Mouse (Mus musculus): ENCODE measurements around the gene Atp1b2. TPM values are rescaled to one million over a fixed set of nuclear protein-coding genes. Genes with fewer than 3 reads are reported as not detected.

Gene Atp1b2
- polyA plus RNA-seq, 1 experiment from 2014 or later = not detected

GRCm38 (mm10) chr11:69599436-69599835, 6.3 kb downstream of the Atp1b2 start:
- 34% methylated on average over 8 of the region's 9 CpGs for WGBS (ENCODE audit: missing documents)
- no peaks in the 10 kb centered on the region for H3K36me3 ChIP-seq (ENCODE audit: inconsistent target)
- H3K27ac ChIP-seq = no peak overlapping the region
- H3K4me3 ChIP-seq (ENCODE audit: inconsistent target) = no peak overlapping the region
- no peaks in the 10 kb centered on the region for H3K79me2 ChIP-seq (ENCODE audit: inconsistent target)

DNA sequence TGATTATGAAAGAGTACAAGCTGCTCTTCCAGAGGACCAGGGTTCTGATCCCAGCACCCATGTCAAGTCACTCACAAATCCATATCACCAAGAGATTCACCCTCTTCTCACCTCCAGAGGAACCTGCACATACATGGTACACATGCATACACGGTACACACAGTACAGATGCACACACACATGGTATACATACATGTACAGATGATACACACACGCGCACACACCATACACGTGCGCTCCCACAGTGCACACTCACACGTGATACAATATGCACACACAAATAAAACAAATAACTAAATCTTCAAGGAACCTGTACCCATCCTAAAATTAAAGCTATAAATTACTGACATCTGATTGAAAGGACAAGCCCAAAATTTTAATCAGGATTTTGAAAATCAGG, 10.9 kb downstream of the Atp1b2 start:
- H3K4me3 ChIP-seq (ENCODE audit: inconsistent target) = no peak overlapping the region
- no peaks in the 10 kb centered on the region for H3K79me2 ChIP-seq (ENCODE audit: inconsistent target)
- WGBS (ENCODE audit: missing documents) = 97% methylated on average over 6 of the region's 6 CpGs
- peaks cover 24% of the 10 kb centered on the region for H3K36me3 ChIP-seq (ENCODE audit: inconsistent target)
- no peak overlapping the region for H3K27ac ChIP-seq

- Histone ChIP-seq H3K27ac (no peak overlapping the region), H3K36me3 (ENCODE audit: inconsistent target) (peaks cover 45% of the 10 kb centered on the region)
- 83% methylated on average over 4 of the region's 4 CpGs for WGBS (ENCODE audit: missing documents)
Observed at GRCm38 (mm10) chr11:69592799-69593198, 12.9 kb downstream of the Atp1b2 start.

GRCm38 (mm10) chr11:69591899-69592637, 13.7 kb downstream of the Atp1b2 start:
- no peak overlapping the region for H3K27ac ChIP-seq
- no peaks in the 10 kb centered on the region for H3K79me2 ChIP-seq (ENCODE audit: inconsistent target)
- peaks cover 52% of the 10 kb centered on the region for H3K36me3 ChIP-seq (ENCODE audit: inconsistent target)
- 85% methylated on average over 7 of the region's 7 CpGs for WGBS (ENCODE audit: missing documents)
- no peak overlapping the region for H3K4me3 ChIP-seq (ENCODE audit: inconsistent target)

More at GRCm38 (mm10) chr11:69592799-69593198, 12.9 kb downstream of the Atp1b2 start:
- Histone ChIP-seq H3K4me3 (ENCODE audit: inconsistent target) (no peak overlapping the region), H3K79me2 (ENCODE audit: inconsistent target) (no peaks in the 10 kb centered on the region)

DNA sequence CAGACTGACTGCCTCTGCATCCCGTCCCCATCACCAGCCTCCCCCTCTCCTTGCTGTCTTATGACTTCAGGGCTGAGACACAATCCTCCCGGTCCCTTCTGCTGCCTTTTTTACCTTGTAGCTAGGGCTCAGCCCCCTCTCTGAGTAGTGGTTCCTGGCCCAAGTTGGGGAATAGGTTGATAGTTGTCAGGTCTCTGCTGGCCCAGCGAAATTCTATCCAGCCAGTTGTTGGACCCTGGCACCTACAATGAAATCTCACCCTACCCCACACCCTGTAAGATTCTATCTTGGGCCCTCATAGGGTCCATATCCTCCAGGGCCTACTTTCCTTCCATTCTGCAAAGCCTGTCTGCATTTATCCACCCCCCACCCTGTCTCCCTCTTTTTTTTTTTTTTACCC, 14.3 kb downstream of the Atp1b2 start:
- 100% methylated on average over 3 of the region's 3 CpGs for WGBS (ENCODE audit: missing documents)
- peaks cover 53% of the 10 kb centered on the region for H3K36me3 ChIP-seq (ENCODE audit: inconsistent target)
- H3K4me3 ChIP-seq (ENCODE audit: inconsistent target) = no peak overlapping the region
- peaks cover 3% of the 10 kb centered on the region for H3K79me2 ChIP-seq (ENCODE audit: inconsistent target)
- H3K27ac ChIP-seq = no peak overlapping the region

DNA sequence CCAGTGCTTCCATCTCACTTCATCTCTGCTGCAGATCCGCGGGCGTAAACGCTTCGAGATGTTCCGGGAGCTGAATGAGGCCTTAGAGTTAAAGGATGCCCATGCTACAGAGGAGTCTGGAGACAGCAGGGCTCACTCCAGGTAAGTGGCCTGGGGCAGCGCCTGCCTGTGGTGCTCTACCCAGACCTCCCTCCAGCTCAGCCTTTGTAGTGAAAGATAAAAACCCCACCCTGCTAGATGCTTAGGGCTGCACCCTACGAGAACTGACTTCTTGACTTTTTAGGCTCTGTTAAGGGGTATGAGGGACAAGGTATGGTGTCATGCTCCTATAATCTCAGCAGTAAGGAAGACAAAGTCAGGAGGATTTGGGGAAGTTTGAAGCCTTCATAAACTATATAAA, 15.1 kb downstream of the Atp1b2 start:
- 100% methylated on average over 5 of the region's 8 CpGs for WGBS (ENCODE audit: missing documents)
- peaks cover 10% of the 10 kb centered on the region for H3K79me2 ChIP-seq (ENCODE audit: inconsistent target)
- no peak overlapping the region for H3K27ac ChIP-seq
- peaks cover 53% of the 10 kb centered on the region for H3K36me3 ChIP-seq (ENCODE audit: inconsistent target)
- H3K4me3 ChIP-seq (ENCODE audit: inconsistent target) = no peak overlapping the region

DNA sequence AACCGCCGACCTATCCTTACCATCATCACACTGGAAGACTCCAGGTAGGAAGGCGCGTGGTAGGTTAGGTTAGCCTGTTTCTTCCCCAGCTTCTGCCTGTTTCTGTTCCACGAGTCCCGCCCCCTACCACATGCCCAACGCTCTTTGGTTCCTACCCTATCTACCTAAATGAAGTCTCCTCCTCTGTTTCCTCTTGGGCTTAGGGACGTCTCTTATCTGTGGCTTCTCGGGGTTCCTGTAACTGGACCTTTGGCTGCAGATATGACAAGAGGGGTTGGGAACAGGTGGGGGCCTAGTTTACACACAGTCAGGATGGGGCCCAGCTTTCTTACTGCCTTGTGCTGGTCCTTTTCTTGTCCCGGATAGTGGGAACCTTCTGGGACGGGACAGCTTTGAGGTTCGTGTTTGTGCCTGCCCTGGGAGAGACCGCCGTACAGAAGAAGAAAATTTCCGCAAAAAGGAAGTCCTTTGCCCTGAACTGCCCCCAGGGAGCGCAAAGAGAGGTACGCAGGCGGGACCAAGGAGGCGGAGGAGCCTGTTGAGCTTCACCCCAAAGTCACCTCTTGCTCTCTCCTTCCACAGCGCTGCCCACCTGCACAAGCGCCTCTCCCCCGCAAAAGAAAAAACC, 16.4 kb downstream of the Atp1b2 start:
- H3K4me3 ChIP-seq (ENCODE audit: inconsistent target) = no peak overlapping the region
- peaks cover 53% of the 10 kb centered on the region for H3K36me3 ChIP-seq (ENCODE audit: inconsistent target)
- H3K79me2 ChIP-seq (ENCODE audit: inconsistent target) = peaks cover 23% of the 10 kb centered on the region
- no peak overlapping the region for H3K27ac ChIP-seq
- WGBS (ENCODE audit: missing documents) = 91% methylated on average over 22 of the region's 22 CpGs

- Histone ChIP-seq H3K79me2 (ENCODE audit: inconsistent target) (peaks cover 53% of the 10 kb centered on the region), H3K4me3 (ENCODE audit: inconsistent target) (no peak overlapping the region), H3K36me3 (ENCODE audit: inconsistent target) (peaks cover 38% of the 10 kb centered on the region), H3K27ac (0 out of 2 replicates have a peak overlapping the region, but pooled peaks have one; percentile 0)
- 31% methylated on average over 6 of the region's 7 CpGs for WGBS (ENCODE audit: missing documents)
Observed at GRCm38 (mm10) chr11:69585718-69586325, 19.9 kb downstream of the Atp1b2 start.

DNA sequence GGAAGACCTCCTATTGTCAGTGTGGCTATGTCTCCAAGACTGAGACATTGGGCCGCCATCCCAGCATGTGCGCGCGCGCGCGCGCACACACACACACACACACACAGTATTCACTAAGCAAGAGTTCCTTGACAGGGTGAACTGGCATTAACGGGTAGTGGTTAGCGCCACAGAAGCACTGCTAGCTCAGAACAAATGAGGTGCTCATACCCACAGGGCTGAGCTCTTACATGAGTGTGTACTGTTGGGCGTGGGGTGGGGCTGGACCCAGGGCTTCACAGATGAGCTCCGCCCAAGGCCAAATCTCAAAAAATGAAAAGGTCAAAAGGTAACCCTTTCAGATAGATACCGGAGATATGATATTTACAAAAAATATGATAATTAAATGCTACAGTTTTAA, 20.8 kb downstream of the Atp1b2 start:
- no peak overlapping the region for H3K4me3 ChIP-seq (ENCODE audit: inconsistent target)
- WGBS (ENCODE audit: missing documents) = 96% methylated on average over 13 of the region's 13 CpGs
- peaks cover 61% of the 10 kb centered on the region for H3K79me2 ChIP-seq (ENCODE audit: inconsistent target)
- no peak overlapping the region for H3K27ac ChIP-seq
- peaks cover 29% of the 10 kb centered on the region for H3K36me3 ChIP-seq (ENCODE audit: inconsistent target)

DNA sequence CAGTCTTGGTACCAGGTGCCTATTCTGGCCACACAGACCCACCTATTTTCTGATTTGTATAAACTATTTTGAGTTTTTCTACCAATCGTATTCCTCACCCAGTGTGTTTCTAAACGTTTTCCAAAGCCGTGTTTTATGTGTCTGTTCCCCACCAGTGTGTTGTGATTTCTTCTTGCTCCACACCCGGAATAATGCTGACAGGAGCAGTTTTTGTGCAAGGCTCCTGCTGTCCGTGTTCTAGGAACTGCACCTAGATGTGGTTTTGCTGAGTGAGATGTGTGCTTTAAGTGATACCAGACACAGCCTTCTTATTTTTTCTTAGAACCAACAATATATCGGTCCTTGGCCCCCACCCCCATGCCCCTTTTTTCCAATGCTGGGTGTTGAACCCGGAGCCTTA, 21.7 kb downstream of the Atp1b2 start:
- Histone ChIP-seq H3K79me2 (ENCODE audit: inconsistent target) (peaks cover 61% of the 10 kb centered on the region), H3K27ac (no peak overlapping the region), H3K4me3 (ENCODE audit: inconsistent target) (no peak overlapping the region), H3K36me3 (ENCODE audit: inconsistent target) (peaks cover 20% of the 10 kb centered on the region)
- WGBS (ENCODE audit: missing documents) = 94% methylated on average over 7 of the region's 7 CpGs

DNA sequence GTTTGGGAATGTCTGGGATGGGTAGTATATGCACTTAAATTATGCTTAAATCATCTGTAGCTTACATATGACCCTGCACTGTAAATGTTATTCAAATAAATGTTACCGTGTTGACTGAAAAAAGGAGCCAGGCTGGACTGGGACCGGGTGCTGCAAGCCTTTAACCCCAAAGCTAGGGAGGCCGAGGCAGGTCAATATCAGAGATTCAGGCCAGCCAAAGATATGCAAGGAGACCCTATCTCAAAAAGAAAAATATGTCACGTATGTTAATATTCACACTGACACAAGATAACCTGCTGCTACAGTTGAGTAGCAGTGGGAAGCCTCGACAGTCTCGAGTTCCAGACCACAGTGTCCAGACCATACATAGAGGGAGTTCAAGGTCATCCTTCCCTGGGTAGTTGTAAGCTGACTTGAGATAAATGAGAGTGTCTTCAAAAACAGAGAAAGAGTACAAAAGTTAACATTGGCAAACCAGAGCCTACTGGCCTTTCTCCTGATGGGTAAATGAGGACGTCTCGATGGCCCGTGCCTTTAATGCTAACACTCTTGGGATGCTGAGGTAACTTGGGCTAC, 23.4 kb downstream of the Atp1b2 start:
- H3K27ac ChIP-seq = no peak overlapping the region; the same call in 1 of the 2 replicates
- peak overlapping the region; percentile 93 for H3K4me3 ChIP-seq (ENCODE audit: inconsistent target)
- H3K36me3 ChIP-seq (ENCODE audit: inconsistent target) = peaks cover 3% of the 10 kb centered on the region; the same call in 1 of the 2 replicates
- 71% methylated on average over 9 of the region's 9 CpGs for WGBS (ENCODE audit: missing documents)
- H3K79me2 ChIP-seq (ENCODE audit: inconsistent target) = peaks cover 76% of the 10 kb centered on the region

DNA sequence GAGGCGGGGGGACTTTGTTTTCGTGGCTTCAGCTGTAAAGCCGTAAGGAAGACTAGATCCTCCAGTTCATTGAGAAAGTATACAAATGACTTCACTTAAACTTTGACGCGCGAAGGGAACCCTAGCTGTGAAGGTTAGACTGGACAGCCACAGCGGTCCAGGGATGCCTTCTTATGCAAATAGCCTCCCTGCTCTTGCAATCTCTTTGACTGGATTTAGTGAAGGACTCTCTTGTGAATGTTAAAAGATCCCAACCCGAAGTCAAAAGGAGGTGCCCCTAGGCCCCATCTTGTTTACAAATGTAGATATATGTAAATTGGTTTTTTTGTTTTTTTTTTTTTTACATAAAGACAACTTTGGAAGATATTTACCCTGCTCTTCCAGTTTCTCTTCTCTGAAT, 23.9 kb downstream of the Atp1b2 start:
- peak overlapping the region; percentile 93 for H3K4me3 ChIP-seq (ENCODE audit: inconsistent target)
- 1% methylated on average over 8 of the region's 8 CpGs for WGBS (ENCODE audit: missing documents)
- H3K79me2 ChIP-seq (ENCODE audit: inconsistent target) = peaks cover 81% of the 10 kb centered on the region
- no peaks in the 10 kb centered on the region for H3K36me3 ChIP-seq (ENCODE audit: inconsistent target)
- peak overlapping the region; percentile 93 for H3K27ac ChIP-seq

DNA sequence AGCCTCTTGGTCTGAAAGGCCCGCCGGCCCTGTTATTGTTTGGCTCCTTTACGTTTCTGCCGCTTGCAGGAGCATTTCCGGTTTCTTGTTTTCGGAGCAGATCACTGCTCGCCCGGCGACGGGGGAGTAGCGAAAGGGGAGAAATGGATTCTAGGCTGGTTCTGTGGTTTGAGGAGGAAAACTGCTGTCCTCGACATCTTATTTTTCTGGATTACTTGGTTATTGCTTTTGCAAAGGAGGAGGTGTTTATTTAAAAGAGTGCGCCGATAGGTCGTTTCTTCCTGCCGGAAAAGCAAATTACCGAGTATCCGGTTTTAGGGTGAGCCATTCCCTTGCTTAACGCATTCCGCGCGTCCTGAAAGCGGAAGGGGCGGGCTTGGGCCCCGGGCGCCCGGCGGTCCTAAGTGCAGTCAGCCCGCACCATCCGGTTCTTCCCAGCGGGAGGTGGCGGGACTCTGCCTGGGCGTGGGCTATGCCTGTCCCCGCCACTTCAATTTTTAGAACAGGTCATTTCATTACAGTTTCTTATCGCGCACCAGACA, 24.5 kb downstream of the Atp1b2 start:
- Histone ChIP-seq H3K79me2 (ENCODE audit: inconsistent target) (peaks cover 77% of the 10 kb centered on the region), H3K27ac (peak overlapping the region; percentile 93), H3K36me3 (ENCODE audit: inconsistent target) (no peaks in the 10 kb centered on the region), H3K4me3 (ENCODE audit: inconsistent target) (peak overlapping the region; percentile 93)
- under 1% methylated on average over 33 of the region's 36 CpGs for WGBS (ENCODE audit: missing documents)

DNA sequence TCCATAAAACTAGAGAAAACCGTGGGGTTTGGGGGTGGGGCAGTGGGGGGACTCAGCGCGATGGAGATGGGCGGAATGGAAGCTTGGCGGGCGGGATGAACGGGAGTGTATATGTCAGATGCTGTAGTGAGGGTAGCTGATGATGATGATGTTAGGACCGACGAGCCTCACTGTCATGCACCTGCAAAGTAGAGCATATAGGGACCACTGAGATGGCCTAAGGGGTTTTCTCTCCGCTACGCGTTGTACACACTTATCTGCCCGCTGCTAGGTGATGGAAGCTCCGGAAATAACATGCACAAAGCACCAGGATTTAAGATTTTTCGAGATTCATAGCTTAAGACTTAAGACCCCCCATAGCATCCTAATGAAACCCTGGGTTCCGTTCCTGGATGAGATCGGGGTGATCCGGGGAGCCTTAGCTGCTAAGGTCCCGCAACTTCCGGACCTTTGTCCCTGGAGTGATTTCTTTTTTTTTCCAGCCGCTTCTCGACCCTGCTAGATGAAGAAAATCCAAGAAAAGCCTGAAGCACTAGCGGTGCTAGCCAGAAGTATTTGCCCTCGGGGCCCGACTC, 25.1 kb downstream of the Atp1b2 start:
- H3K4me3 ChIP-seq (ENCODE audit: inconsistent target) = peak overlapping the region; percentile 93
- H3K79me2 ChIP-seq (ENCODE audit: inconsistent target) = peaks cover 73% of the 10 kb centered on the region
- under 1% methylated on average over 25 of the region's 25 CpGs for WGBS (ENCODE audit: missing documents)
- no peaks in the 10 kb centered on the region for H3K36me3 ChIP-seq (ENCODE audit: inconsistent target)
- peak overlapping the region; percentile 93 for H3K27ac ChIP-seq

All from macrophage (primary cell).